Mouse (Mus musculus) stomach, embryonic 14.5 days (tissue): ENCODE results near the gene Esp15. TPM values are rescaled to one million over a fixed set of nuclear protein-coding genes. Genes with fewer than 3 reads are reported as not detected.
"Not testable (repeated sequence)": the region's sequence is repeated elsewhere in the genome, so short reads cannot be mapped to it uniquely, and the experiment has no call there.

Experiments used
- ATAC-seq: fragments of 200-750 bp; cut with Nextera tagmentation; 2 replicates; pipeline ENCODE4 v1.8.0; 2017; ENCODE audit warnings: low read depth, moderate TSS enrichment; ENCODE audit not compliant: insufficient number of reproducible peaks, insufficient read depth, low FRiP score
- H3K27ac ChIP-seq: fragments of 300-500 bp; sonication (generic); 2 replicates; pipeline ENCODE4 v1.5.1; 2014; ENCODE audit warnings: mild to moderate bottlenecking, low read length, moderate library complexity, mixed read lengths
- H3K27me3 ChIP-seq: fragments of 300-500 bp; sonication (generic); 2 replicates; pipeline ENCODE4 v1.6.1; 2014; ENCODE audit warnings: low read length, control low read depth, mixed read lengths; ENCODE audit not compliant: control insufficient read depth, insufficient read depth
- H3K36me3 ChIP-seq: fragments of 300-500 bp; sonication (generic); 2 replicates; pipeline ENCODE4 v1.6.1; 2014; ENCODE audit warnings: mild to moderate bottlenecking, control low read depth, low read length, moderate library complexity, mixed read lengths; ENCODE audit not compliant: control insufficient read depth, insufficient read depth
- H3K4me1 ChIP-seq: fragments of 300-500 bp; sonication (generic); 2 replicates; pipeline ENCODE4 v1.6.1; 2014; ENCODE audit warnings: low read length, control low read depth, mixed read lengths; ENCODE audit not compliant: control insufficient read depth, insufficient read depth
- H3K4me2 ChIP-seq: fragments of 300-500 bp; sonication (generic); replicated peaks from 2 replicates; pipeline ENCODE4 v1.6.1; 2014; ENCODE audit warnings: low read depth, low read length, control low read depth
- H3K4me3 ChIP-seq: fragments of 300-500 bp; sonication (generic); 2 replicates; pipeline ENCODE4 v1.5.1; 2014; ENCODE audit warnings: low read depth, low read length, control low read depth
- H3K9ac ChIP-seq: fragments of 300-500 bp; sonication (generic); replicated peaks from 2 replicates; pipeline ENCODE4 v1.6.1; 2014; ENCODE audit warnings: low read depth, mild to moderate bottlenecking, control low read depth, low read length, moderate library complexity, mixed read lengths
- H3K9me3 ChIP-seq: fragments of 300-500 bp; sonication (generic); 2 replicates; pipeline ENCODE4 v1.6.1; 2016; ENCODE audit warnings: low read depth, low read length, control low read depth; ENCODE audit not compliant: control insufficient read depth
- WGBS: fragments of 180-500 bp; shearing (Covaris S2); extraction: QIAGEN DNeasy Blood & Tissue Kit; methylation state at CpG from one replicate; pipeline ENCODE4 v1.1.7; 2014; 5-methylcytosine and 5-hydroxymethylcytosine counted together
- polyA plus RNA-seq: library from polyadenylated mRNA; unstranded; fragments of >200 nt; fragmentation: Nextera tagmentation; extraction: Ambion mirVana; gene quantifications from 2 replicates; pipeline ENCODE4 v1.2.1, GENCODE M21; 2014

Gene Esp15
- not detected in 2 replicates for polyA plus RNA-seq

- not testable (repeated sequence) for H3K4me2 ChIP-seq, H3K27ac ChIP-seq, H3K4me3 ChIP-seq, H3K9ac ChIP-seq, H3K36me3 ChIP-seq, H3K9me3 ChIP-seq, H3K4me1 ChIP-seq, ATAC-seq, H3K27me3 ChIP-seq
- WGBS, result 73% methylated on average over 6 of the region's 6 CpGs
Measured at GRCm38 (mm10) chr17:39640654-39641053, at the start of gene Esp15. Gene Esp15, plus strand, starts transcription at chr17:39640954.

GRCm38 (mm10) chr17:39591550-39591949 lies 49.2 kb upstream of the Esp15 start:
- H3K27ac ChIP-seq, result no peak overlapping the region

More at GRCm38 (mm10) chr17:39591550-39591949, 49.2 kb upstream of the Esp15 start:
- WGBS, result 56% methylated on average over 1 of the region's 1 CpGs
- Histone ChIP-seq H3K4me1 (no peaks in the 10 kb centered on the region), H3K9me3 (no peaks in the 10 kb centered on the region), H3K36me3 (no peaks in the 10 kb centered on the region), H3K9ac (no peak overlapping the region), H3K27me3 (no peaks in the 10 kb centered on the region), H3K4me2 (no peak overlapping the region), H3K4me3 (no peak overlapping the region)
- ATAC-seq, result no peak

Other genes starting within 250 kb of the Esp15 start
- not detected in 2 replicates for gene Esp18, start 234.6 kb upstream of the Esp15 start, polyA plus RNA-seq
- not detected in 2 replicates for gene Esp16, start 104.8 kb upstream of the Esp15 start, polyA plus RNA-seq